Mouse (Mus musculus) intestine, embryonic 16.5 days (tissue): ENCODE results near the gene Cmss1. TPM values are rescaled to one million over a fixed set of nuclear protein-coding genes. Genes with fewer than 3 reads are reported as not detected.

Experiments
- ATAC-seq: fragments of 200-750 bp; cut with Nextera tagmentation; 2 replicates; pipeline ENCODE4 v1.8.0; 2017; ENCODE audit warnings: moderate TSS enrichment, moderate library complexity
- H3K27ac ChIP-seq: fragments of 300-500 bp; sonication (generic); 2 replicates; pipeline ENCODE4 v1.5.1; 2014; ENCODE audit warnings: mild to moderate bottlenecking, low read length
- H3K27me3 ChIP-seq: fragments of 300-500 bp; sonication (generic); replicated peaks from 2 replicates; pipeline ENCODE4 v1.6.1; 2014; ENCODE audit warnings: low read length, control low read depth, mixed read lengths; ENCODE audit not compliant: control insufficient read depth, insufficient read depth
- H3K36me3 ChIP-seq: fragments of 300-500 bp; sonication (generic); 2 replicates; pipeline ENCODE4 v1.6.1; 2014; ENCODE audit warnings: low read length, control low read depth; ENCODE audit not compliant: control insufficient read depth, insufficient read depth
- H3K4me1 ChIP-seq: fragments of 300-500 bp; sonication (generic); 2 replicates; pipeline ENCODE4 v1.6.1; 2014; ENCODE audit warnings: low read length, control low read depth, mixed read lengths; ENCODE audit not compliant: control insufficient read depth, insufficient read depth
- H3K4me2 ChIP-seq: fragments of 300-500 bp; sonication (generic); 2 replicates; pipeline ENCODE4 v1.6.1; 2014; ENCODE audit warnings: low read depth, low read length, control low read depth
- H3K4me3 ChIP-seq: fragments of 300-500 bp; sonication (generic); 2 replicates; pipeline ENCODE4 v1.5.1; 2014; ENCODE audit warnings: mild to moderate bottlenecking, low read length
- H3K9ac ChIP-seq: fragments of 300-500 bp; sonication (generic); 2 replicates; pipeline ENCODE4 v1.6.1; 2014; ENCODE audit warnings: low read depth, low read length
- H3K9me3 ChIP-seq: fragments of 300-500 bp; sonication (generic); 2 replicates; pipeline ENCODE4 v1.6.1; 2016; ENCODE audit warnings: low read length, control low read depth; ENCODE audit not compliant: control insufficient read depth
- WGBS: fragments of 180-500 bp; shearing (Covaris S2); extraction: QIAGEN DNeasy Blood & Tissue Kit; methylation state at CpG from one replicate; pipeline ENCODE4 v1.1.7; 2014; 5-methylcytosine and 5-hydroxymethylcytosine counted together
- polyA plus RNA-seq: library from polyadenylated mRNA; unstranded; fragments of >200 nt; fragmentation: Nextera tagmentation; extraction: Ambion mirVana; gene quantifications from 2 replicates; pipeline ENCODE4 v1.2.1, GENCODE M21; 2015

Cmss1 gene
- polyA plus RNA-seq, 1 experiment from 2014 or later, result 41.4 TPM

- Histone ChIP-seq H3K4me3 (no peak overlapping the region), H3K27me3 (no peaks in the 10 kb centered on the region), H3K4me1 (no peaks in the 10 kb centered on the region), H3K9me3 (no peaks in the 10 kb centered on the region), H3K9ac (no peak overlapping the region), H3K36me3 (no peaks in the 10 kb centered on the region), H3K4me2 (no peak overlapping the region), H3K27ac (no peak overlapping the region)
- ATAC-seq, result no peak
- 76% methylated on average over 3 of the region's 3 CpGs for WGBS
These were observed 172.0 kb downstream of the Cmss1 start for GRCm38 (mm10) chr16:57434640-57435039.

- Histone ChIP-seq H3K36me3 (no peaks in the 10 kb centered on the region), H3K4me3 (no peak overlapping the region), H3K4me1 (no peaks in the 10 kb centered on the region), H3K27me3 (no peaks in the 10 kb centered on the region), H3K9me3 (no peaks in the 10 kb centered on the region), H3K4me2 (no peak overlapping the region), H3K27ac (no peak overlapping the region), H3K9ac (no peak overlapping the region)
- ATAC-seq, result no peak
- WGBS, result 85% methylated on average over 6 of the region's 6 CpGs
These were observed 173.0 kb downstream of the Cmss1 start for GRCm38 (mm10) chr16:57433671-57434070.

- Histone ChIP-seq H3K4me3 (no peak overlapping the region), H3K27ac (no peak overlapping the region), H3K9ac (no peak overlapping the region), H3K4me2 (no peak overlapping the region), H3K27me3 (no peaks in the 10 kb centered on the region), H3K9me3 (no peaks in the 10 kb centered on the region), H3K4me1 (no peaks in the 10 kb centered on the region), H3K36me3 (no peaks in the 10 kb centered on the region)
- WGBS, result 59% methylated on average over 4 of the region's 4 CpGs
- ATAC-seq, result peak; percentile 57; the same call in 1 of the 2 replicates
These were observed 173.5 kb downstream of the Cmss1 start for GRCm38 (mm10) chr16:57433173-57433572.

GRCm38 (mm10) chr16:57431294-57431693 lies 175.4 kb downstream of the Cmss1 start:
- Histone ChIP-seq H3K4me1 (peaks cover 15% of the 10 kb centered on the region), H3K27ac (no peak overlapping the region), H3K9me3 (no peaks in the 10 kb centered on the region), H3K4me2 (no peak overlapping the region), H3K36me3 (no peaks in the 10 kb centered on the region), H3K9ac (no peak overlapping the region), H3K4me3 (no peak overlapping the region), H3K27me3 (no peaks in the 10 kb centered on the region)
- 91% methylated on average over 3 of the region's 3 CpGs for WGBS
- no peak for ATAC-seq

- no peaks in the 10 kb centered on the region for H3K9me3 ChIP-seq
- no peak for ATAC-seq
- peaks cover 15% of the 10 kb centered on the region for H3K4me1 ChIP-seq
- no peak overlapping the region for H3K4me2 ChIP-seq
- 68% methylated on average over 5 of the region's 5 CpGs for WGBS
- H3K9ac ChIP-seq, result no peak overlapping the region
- H3K4me3 ChIP-seq, result no peak overlapping the region
- H3K27me3 ChIP-seq, result no peaks in the 10 kb centered on the region
- no peak overlapping the region for H3K27ac ChIP-seq
- H3K36me3 ChIP-seq, result no peaks in the 10 kb centered on the region
These were observed 177.7 kb downstream of the Cmss1 start for GRCm38 (mm10) chr16:57428977-57429376.

- ATAC-seq, result peak; percentile 63
- Histone ChIP-seq H3K36me3 (no peaks in the 10 kb centered on the region), H3K27ac (peak overlapping the region; percentile 33), H3K4me2 (no peak overlapping the region), H3K9me3 (no peaks in the 10 kb centered on the region), H3K9ac (no peak overlapping the region), H3K4me1 (peaks cover 20% of the 10 kb centered on the region), H3K27me3 (no peaks in the 10 kb centered on the region), H3K4me3 (no peak overlapping the region)
- 60% methylated on average over 7 of the region's 7 CpGs for WGBS
These were observed 179.0 kb downstream of the Cmss1 start for GRCm38 (mm10) chr16:57427516-57428285.

GRCm38 (mm10) chr16:57426680-57427079 lies 180.0 kb downstream of the Cmss1 start:
- Histone ChIP-seq H3K27me3 (no peaks in the 10 kb centered on the region), H3K9me3 (no peaks in the 10 kb centered on the region), H3K4me3 (no peak overlapping the region), H3K36me3 (no peaks in the 10 kb centered on the region), H3K9ac (no peak overlapping the region), H3K4me1 (peaks cover 27% of the 10 kb centered on the region), H3K27ac (no peak overlapping the region; the same call in 1 of the 2 replicates), H3K4me2 (no peak overlapping the region)
- ATAC-seq, result no peak
- 51% methylated on average over 10 of the region's 10 CpGs for WGBS

GRCm38 (mm10) chr16:57423001-57423800 lies 183.5 kb downstream of the Cmss1 start:
- H3K27ac ChIP-seq, result no peak overlapping the region
- no peak overlapping the region for H3K4me3 ChIP-seq
- WGBS, result 63% methylated on average over 6 of the region's 6 CpGs
- no peaks in the 10 kb centered on the region for H3K27me3 ChIP-seq
- H3K9ac ChIP-seq, result no peak overlapping the region
- H3K36me3 ChIP-seq, result no peaks in the 10 kb centered on the region
- ATAC-seq, result no peak
- peaks cover 34% of the 10 kb centered on the region for H3K4me1 ChIP-seq
- H3K4me2 ChIP-seq, result no peak overlapping the region
- H3K9me3 ChIP-seq, result no peaks in the 10 kb centered on the region

- no peak overlapping the region for H3K9ac ChIP-seq
- ATAC-seq, result peak; percentile 39; the same call in 1 of the 2 replicates
These were observed 184.8 kb downstream of the Cmss1 start for GRCm38 (mm10) chr16:57421680-57422417.

More at GRCm38 (mm10) chr16:57421680-57422417, 184.8 kb downstream of the Cmss1 start:
- H3K4me2 ChIP-seq, result no peak overlapping the region
- peaks cover 23% of the 10 kb centered on the region for H3K4me1 ChIP-seq
- H3K27ac ChIP-seq, result peak overlapping the region; percentile 38
- no peak overlapping the region for H3K4me3 ChIP-seq
- H3K36me3 ChIP-seq, result no peaks in the 10 kb centered on the region
- H3K9me3 ChIP-seq, result no peaks in the 10 kb centered on the region
- H3K27me3 ChIP-seq, result no peaks in the 10 kb centered on the region
- 53% methylated on average over 7 of the region's 7 CpGs for WGBS
